19 mouse cellular contexts compared by ENCODE assay signal in genomic region chr7:97719078-97719477, GRCm38 (mm10). TPM values are rescaled to one million over a fixed set of nuclear protein-coding genes. Genes with fewer than 3 reads are reported as not detected.
A peak's percentile ranks its signal among the peaks of the same experiment; 100 is the strongest.
DNase-seq lines count a peak whose midpoint lies in the region; TF ChIP-seq lines count a peak whose summit lies in the region.
"Had no signal": no experiment of that assay in that cellular context is flagged by ENCODE, and none has a peak within 500 bp of the region (broad histone marks: within the 10 kb centered on the region; RNA-seq: fewer than 3 reads in every experiment).

No protein-coding gene starts in this region.

- no peak overlapping the region for H3K9ac ChIP-seq in ES-Bruce4 (ENCODE audit: low read depth, poor library complexity, severe bottlenecking)
- H3K9ac ChIP-seq: forebrain, embryonic 13.5 days; heart, embryonic 12.5 days; hindbrain, embryonic 15.5 days had no signal

- H3K4me3 ChIP-seq in ES-Bruce4 (ENCODE audit: low read depth, low read length), result no peak overlapping the region
- H3K4me3 ChIP-seq: embryonic facial prominence, embryonic 10.5 days; forebrain, embryonic 13.5 days; gastrocnemius, adult 2 months; heart, embryonic 12.5 days; hindbrain, embryonic 10.5 days; hindbrain, embryonic 15.5 days had no signal

- no peak for TF ChIP-seq CTCF in ES-Bruce4 (IDR thresholded peaks at IDR 0.05; ENCODE audit: low read depth, low read length)

- H3K9me3 ChIP-seq in ES-Bruce4 (replicated peaks; ENCODE audit: control insufficient read depth, insufficient read depth, low read length, poor library complexity, severe bottlenecking), result no peaks in the 10 kb centered on the region
- H3K9me3 ChIP-seq: forebrain, embryonic 13.5 days; hindbrain, embryonic 10.5 days; hindbrain, embryonic 15.5 days had no signal

- peak; percentile 28 to 60 for DNase-seq in frontal cortex, adult 2 months (ENCODE audit: extremely low spot score in 1 of 2, low spot score in 1 of 2)
- DNase-seq in frontal cortex, postnatal 25 days (ENCODE audit: low spot score in 2 of 2), result no peak
- DNase-seq in right cerebral cortex, adult 18-20 months, result peak; percentile 54
- DNase-seq in right cerebral cortex, postnatal 25 days, result no peak
- peak; percentile 89 for DNase-seq in ZHBTc4 (ENCODE audit: low read depth, low spot score)
- DNase-seq in urinary bladder, postnatal 36 days (ENCODE audit: low spot score in 2 of 2), result no peak
- DNase-seq in kidney, adult 18-20 months, result no peak
- DNase-seq: adrenal gland, adult 2 months; adrenal gland, postnatal 25 days; cerebellum, adult 2 months; cerebellum, postnatal 10 days; gastrocnemius, adult 2 months; gastrocnemius, postnatal 25 days had no signal

- 0 out of 2 replicates have a peak, but pooled peaks have one; percentile 15 for TF ChIP-seq EP300 in ES-Bruce4 (IDR thresholded peaks at IDR 0.05; ENCODE audit: insufficient read depth, low read depth, low read length)

- peaks cover 36% of the 10 kb centered on the region for H3K36me3 ChIP-seq in ES-Bruce4 (ENCODE audit: control insufficient read depth, insufficient read depth, low read length, poor library complexity, severe bottlenecking)

- TF ChIP-seq POLR2A in ES-Bruce4 (IDR thresholded peaks at IDR 0.05; ENCODE audit: insufficient read depth, low read length), result no peak

- H3K27ac ChIP-seq in ES-Bruce4 (ENCODE audit: insufficient read depth, low read length), result peak overlapping the region; percentile 53; the same call in 1 of the 2 replicates
- H3K27ac ChIP-seq: embryonic facial prominence, embryonic 10.5 days; forebrain, embryonic 13.5 days; gastrocnemius, adult 2 months; hindbrain, embryonic 10.5 days; hindbrain, embryonic 15.5 days had no signal

- H3K27me3 ChIP-seq in ES-Bruce4 (ENCODE audit: control insufficient read depth, insufficient read depth, low read length, poor library complexity, severe bottlenecking), result no peaks in the 10 kb centered on the region
- H3K27me3 ChIP-seq: forebrain, embryonic 13.5 days; heart, embryonic 12.5 days; hindbrain, embryonic 15.5 days had no signal

- peaks cover 1% of the 10 kb centered on the region for H3K4me1 ChIP-seq in ES-Bruce4 (ENCODE audit: control insufficient read depth, insufficient read depth, low read length)
- H3K4me1 ChIP-seq: embryonic facial prominence, embryonic 10.5 days; forebrain, embryonic 13.5 days; hindbrain, embryonic 10.5 days; hindbrain, embryonic 15.5 days had no signal

RNA-seq across cellular contexts. Expression of gene Aqp11, which starts 19.0 kb away (rescaled TPM):
- 22.0 and 23.7 TPM in 2 replicates for polyA plus RNA-seq in frontal cortex, adult 2 months (2012; rRNA removed)
- 4.6 TPM in 2 replicates for polyA plus RNA-seq in ES-Bruce4 (2011; ENCODE audit: insufficient read depth, insufficient read length, low read depth, missing spikeins)

RNA-seq across cellular contexts. Expression of gene Clns1a, which starts 22.6 kb away (rescaled TPM):
- 92.4 and 93.0 TPM in 2 replicates for polyA plus RNA-seq in frontal cortex, adult 2 months (2012; rRNA removed)
- 150 and 155 TPM in 2 replicates for polyA plus RNA-seq in ES-Bruce4 (2011; ENCODE audit: insufficient read depth, insufficient read length, low read depth, missing spikeins)

Comparison
In these comparisons a context has a peak if more than half of its experiments do, and no peak if none do; other contexts are left out.
1. DNase-seq: peak in frontal cortex, adult 2 months (2 of 2), right cerebral cortex, adult 18-20 months (single experiment) and ZHBTc4 (single experiment); none in frontal cortex, postnatal 25 days (0 of 2), right cerebral cortex, postnatal 25 days (single experiment), urinary bladder, postnatal 36 days (0 of 2) and kidney, adult 18-20 months (single experiment).